ENCODE assay signal across 26 mouse cellular contexts in genomic region chr5:31875443-31875842, GRCm38 (mm10).
DNase-seq lines count a peak whose midpoint lies in the region; ATAC-seq lines count a peak whose summit lies in the region.
"Had no signal": no experiment of that assay in that cellular context is flagged by ENCODE, and none has a peak within 500 bp of the region (broad histone marks: within the 10 kb centered on the region; RNA-seq: fewer than 3 reads in every experiment).

No protein-coding gene starts in this region.

- H3K27ac ChIP-seq in heart, embryonic 13.5 days (replicated peaks), result peak overlapping the region; percentile 84
- H3K27ac ChIP-seq in heart, embryonic 10.5 days, result no peak overlapping the region; the same call in 1 of the 2 replicates
- H3K27ac ChIP-seq: embryonic facial prominence, embryonic 12.5 days; forebrain, embryonic 13.5 days; hindbrain, embryonic 10.5 days; intestine, embryonic 15.5 days; layer of hippocampus, adult 2 months; limb, embryonic 10.5 days; liver, embryonic 15.5 days; lung, embryonic 15.5 days had no signal

- peaks cover 32% of the 10 kb centered on the region for H3K4me1 ChIP-seq in heart, embryonic 13.5 days
- H3K4me1 ChIP-seq in heart, embryonic 10.5 days, result peaks cover 11% of the 10 kb centered on the region
- H3K4me1 ChIP-seq: embryonic facial prominence, embryonic 12.5 days; forebrain, embryonic 13.5 days; hindbrain, embryonic 10.5 days; intestine, embryonic 15.5 days; limb, embryonic 10.5 days; liver, embryonic 15.5 days had no signal

- H3K27me3 ChIP-seq in heart, embryonic 13.5 days (replicated peaks), result no peaks in the 10 kb centered on the region
- no peaks in the 10 kb centered on the region for H3K27me3 ChIP-seq in heart, embryonic 10.5 days (ENCODE audit: insufficient read depth, poor library complexity, severe bottlenecking)
- H3K27me3 ChIP-seq: embryonic facial prominence, embryonic 12.5 days; forebrain, embryonic 13.5 days; intestine, embryonic 15.5 days; liver, embryonic 15.5 days; lung, embryonic 15.5 days had no signal

- no peak overlapping the region for H3K9ac ChIP-seq in heart, embryonic 13.5 days
- H3K9ac ChIP-seq: embryonic facial prominence, embryonic 12.5 days; forebrain, embryonic 13.5 days; intestine, embryonic 15.5 days; liver, embryonic 15.5 days; lung, embryonic 15.5 days had no signal

- WGBS in heart, embryonic 13.5 days, result 75% methylated on average over 3 of the region's 3 CpGs
- 90% methylated on average over 3 of the region's 3 CpGs for WGBS in heart, embryonic 10.5 days

- ATAC-seq in heart, embryonic 13.5 days (ENCODE audit: extremely low read depth, insufficient number of reproducible peaks, low FRiP score, low TSS enrichment), result no peak
- ATAC-seq: forebrain, embryonic 13.5 days; hindbrain, embryonic 16.5 days; intestine, embryonic 15.5 days had no signal

- H3K4me2 ChIP-seq in heart, embryonic 13.5 days, result no peak overlapping the region
- H3K4me2 ChIP-seq: embryonic facial prominence, embryonic 12.5 days; forebrain, embryonic 13.5 days; intestine, embryonic 15.5 days; liver, embryonic 15.5 days; lung, embryonic 15.5 days had no signal

- no peaks in the 10 kb centered on the region for H3K9me3 ChIP-seq in heart, embryonic 13.5 days
- no peaks in the 10 kb centered on the region for H3K9me3 ChIP-seq in heart, embryonic 10.5 days
- H3K9me3 ChIP-seq: embryonic facial prominence, embryonic 12.5 days; forebrain, embryonic 13.5 days; hindbrain, embryonic 10.5 days; intestine, embryonic 15.5 days; limb, embryonic 10.5 days; liver, embryonic 15.5 days; lung, embryonic 15.5 days had no signal

- H3K36me3 ChIP-seq in heart, embryonic 13.5 days, result no peaks in the 10 kb centered on the region
- H3K36me3 ChIP-seq in heart, embryonic 10.5 days, result no peaks in the 10 kb centered on the region
- H3K36me3 ChIP-seq: embryonic facial prominence, embryonic 12.5 days; hindbrain, embryonic 10.5 days; intestine, embryonic 15.5 days; limb, embryonic 10.5 days; liver, embryonic 15.5 days; lung, embryonic 15.5 days had no signal

- H3K4me3 ChIP-seq in heart, embryonic 13.5 days, result no peak overlapping the region
- H3K4me3 ChIP-seq in heart, embryonic 10.5 days, result no peak overlapping the region
- H3K4me3 ChIP-seq: embryonic facial prominence, embryonic 12.5 days; erythroblast, embryonic 14.5 days; forebrain, embryonic 13.5 days; hindbrain, embryonic 10.5 days; intestine, embryonic 15.5 days; layer of hippocampus, adult 2 months; limb, embryonic 10.5 days; liver, embryonic 15.5 days; lung, embryonic 15.5 days had no signal

- no peak for DNase-seq in heart, embryonic 10.5 days (ENCODE audit: low spot score)
- peak; percentile 57 for DNase-seq in brain, adult 2 months (ENCODE audit: low read depth, low spot score)
- DNase-seq in cerebellum, adult 11-12 months, result peak; percentile 25
- DNase-seq in cerebellum, postnatal 14 days, result peak; percentile 20 to 53
- DNase-seq in lung, postnatal 10 days, result no peak
- no peak for DNase-seq in B cell, adult 2 months
- DNase-seq: adrenal gland, postnatal 10 days; gastrocnemius, adult 2 months; kidney, adult 8-10 months; kidney, postnatal 25 days; liver; lung, postnatal 4 days; midbrain, embryonic 14.5 days; right cerebral cortex, postnatal 25 days; thymus, postnatal 36 days had no signal

Comparison
In these comparisons a context has a peak if more than half of its experiments do, and no peak if none do; other contexts are left out.
1. DNase-seq: peak in brain, adult 2 months (single experiment), cerebellum, adult 11-12 months (single experiment) and cerebellum, postnatal 14 days (2 of 2); none in heart, embryonic 10.5 days (single experiment), lung, postnatal 10 days (single experiment) and B cell, adult 2 months (0 of 2).